Mouse (Mus musculus): ENCODE results near the gene Tnfrsf25.

Gene Tnfrsf25

DNA sequence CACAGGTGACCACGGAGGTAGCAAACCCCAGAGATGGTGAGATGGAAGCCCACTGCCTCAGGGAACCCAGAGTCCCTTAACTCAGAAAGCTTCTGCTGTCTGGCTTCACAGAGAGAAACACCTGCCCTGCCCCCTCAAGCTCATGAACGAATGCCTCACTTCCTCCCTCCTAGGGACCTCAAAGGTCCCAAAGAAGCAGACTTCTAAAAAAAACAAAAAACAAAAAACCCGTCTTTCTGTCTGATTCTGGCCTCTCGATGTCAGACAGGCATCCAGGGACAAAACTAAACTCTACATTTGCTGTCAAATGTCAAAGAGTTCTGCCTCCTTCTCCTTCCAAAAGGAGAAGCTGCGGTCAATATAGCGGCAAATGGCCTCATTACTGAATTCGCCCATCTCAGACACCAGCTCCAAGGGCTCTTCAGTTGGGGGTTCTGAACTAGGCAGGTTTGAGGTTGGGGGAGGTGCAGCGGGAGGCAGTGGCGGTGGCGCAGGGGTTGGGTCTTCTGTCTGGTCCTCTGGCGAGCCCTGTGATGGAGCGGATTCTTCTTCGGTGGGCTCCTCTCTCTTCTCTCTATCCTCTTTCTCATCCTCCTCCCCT lies 8.7 kb downstream of the Tnfrsf25 start:
- DNase-seq, result no peak

DNA sequence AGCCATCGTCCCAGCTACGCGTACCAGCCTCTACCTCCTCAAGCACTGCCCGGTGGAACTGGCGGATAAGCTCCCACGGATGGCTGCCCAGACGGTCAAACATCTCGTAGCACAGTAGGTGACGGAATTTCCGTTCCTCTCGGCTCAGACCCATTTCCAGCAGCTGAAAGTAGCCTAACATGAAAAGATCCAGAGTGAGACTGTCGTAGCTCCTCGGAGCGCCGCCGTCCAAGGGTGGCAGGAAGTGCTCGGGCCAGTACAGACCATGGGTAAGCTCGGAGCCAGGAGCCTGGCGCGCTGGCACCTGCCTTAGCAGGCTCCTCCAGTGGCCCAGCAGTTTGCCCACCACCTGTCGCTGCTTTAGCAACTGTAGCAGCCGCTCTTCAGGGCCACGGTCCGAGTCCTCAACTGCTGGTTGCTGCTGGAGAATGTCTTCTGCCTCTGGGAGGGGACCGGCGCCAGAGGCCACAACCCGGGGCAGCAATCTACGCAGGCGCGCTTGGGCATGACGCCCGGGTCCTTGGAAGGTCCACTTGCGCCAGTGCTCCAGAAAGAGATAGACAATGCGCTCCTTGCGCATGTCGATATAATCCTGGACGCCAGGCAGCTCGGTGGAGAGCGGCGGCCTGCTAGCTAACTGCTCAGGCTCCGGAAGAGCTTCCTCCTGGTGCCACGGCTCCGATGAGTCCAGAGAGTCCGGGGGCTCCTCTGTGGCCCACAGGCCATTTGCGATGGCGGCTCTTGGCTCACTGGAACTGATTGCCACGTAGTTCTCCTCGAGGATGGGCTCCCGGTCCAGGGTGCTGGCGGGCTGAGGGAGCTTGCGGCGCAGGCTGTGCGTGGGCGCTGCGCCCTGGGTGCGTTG lies 9.7 kb downstream of the Tnfrsf25 start:
- peak; percentile 51 for DNase-seq

DNA sequence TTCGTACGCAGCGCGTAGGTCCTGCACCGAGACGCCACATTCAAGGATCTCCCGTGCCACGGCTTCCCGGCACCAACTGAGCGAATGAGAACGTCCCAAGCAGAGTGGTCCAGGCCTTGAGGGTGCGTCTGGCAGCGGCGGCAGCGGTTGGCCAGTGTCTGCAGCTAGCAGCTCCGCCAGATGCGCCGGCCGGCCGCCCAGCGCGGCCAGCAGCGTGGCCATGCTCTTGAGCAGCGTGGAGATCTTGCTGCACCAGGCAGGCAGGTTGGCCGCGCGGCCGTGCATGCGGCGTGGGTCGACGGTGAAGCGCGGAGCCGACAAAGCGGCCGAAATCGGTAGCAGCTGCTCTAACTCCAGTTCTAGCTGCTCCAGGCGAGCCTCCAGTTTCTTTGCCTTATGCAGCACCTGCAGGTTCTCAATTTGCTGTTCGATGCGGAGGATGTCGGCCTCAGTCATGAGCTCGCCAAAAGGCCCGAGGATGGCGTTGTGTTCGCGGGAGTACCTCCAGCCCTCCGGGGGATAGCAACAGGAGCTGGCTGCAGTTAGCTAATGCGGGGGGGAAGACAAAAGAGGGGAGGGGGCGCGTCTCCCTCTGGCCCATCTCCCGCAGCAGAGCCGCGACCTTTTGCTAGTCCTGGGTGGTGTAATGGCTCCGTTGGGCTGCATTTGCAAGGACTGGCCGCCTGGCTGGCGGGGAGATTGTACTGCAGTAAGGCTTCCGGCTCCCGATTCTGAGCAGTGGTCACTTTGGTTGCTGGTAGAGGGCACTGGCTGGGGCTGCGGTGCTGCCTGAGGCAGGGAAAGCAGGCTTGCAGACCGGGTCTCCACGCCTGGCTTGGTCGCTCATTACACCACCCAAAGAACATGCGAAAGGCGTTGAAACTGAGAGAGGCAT lies 10.5 kb downstream of the Tnfrsf25 start:
- DNase-seq, result no peak

DNA sequence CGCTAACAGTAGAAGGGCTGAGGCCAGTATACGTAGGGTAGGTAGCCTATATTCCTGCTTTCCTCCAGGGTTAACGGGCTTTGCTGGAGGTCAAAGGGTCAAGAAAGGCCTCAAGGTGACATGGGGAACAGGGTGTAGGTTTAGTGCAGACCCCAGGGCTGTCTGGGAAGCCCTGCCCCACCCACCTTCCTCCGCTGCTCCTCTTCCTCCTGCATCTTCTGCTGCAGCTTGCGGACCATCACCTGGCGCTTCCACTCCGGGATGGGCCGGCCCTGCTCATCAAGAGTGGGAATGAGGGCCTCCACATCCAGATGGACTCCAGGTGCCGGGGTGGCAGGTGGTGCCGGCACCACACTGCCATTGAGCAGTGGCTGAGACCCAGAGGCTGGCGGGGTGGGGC lies 12.2 kb downstream of the Tnfrsf25 start:
- DNase-seq, result no peak

DNA sequence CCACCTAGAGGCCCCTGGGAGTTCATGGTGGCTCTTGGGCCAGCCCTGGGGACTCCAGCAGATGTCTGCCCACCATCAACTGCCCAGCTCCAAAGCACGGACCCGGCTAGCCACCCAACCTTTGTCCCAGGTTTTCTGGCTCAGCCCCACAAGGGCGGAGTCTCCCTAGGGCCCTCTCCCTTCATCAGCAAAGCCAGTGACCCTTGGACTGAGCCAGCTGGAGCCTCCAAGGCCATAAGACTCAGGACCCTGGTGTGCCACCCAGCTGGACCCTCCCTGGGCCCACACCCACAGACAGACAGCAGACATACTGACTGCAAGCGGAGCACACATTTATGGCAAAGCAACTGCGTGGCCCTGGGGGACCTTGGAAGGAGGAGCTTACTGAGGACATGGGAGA lies 13.1 kb downstream of the Tnfrsf25 start:
- DNase-seq, result no peak

DNA sequence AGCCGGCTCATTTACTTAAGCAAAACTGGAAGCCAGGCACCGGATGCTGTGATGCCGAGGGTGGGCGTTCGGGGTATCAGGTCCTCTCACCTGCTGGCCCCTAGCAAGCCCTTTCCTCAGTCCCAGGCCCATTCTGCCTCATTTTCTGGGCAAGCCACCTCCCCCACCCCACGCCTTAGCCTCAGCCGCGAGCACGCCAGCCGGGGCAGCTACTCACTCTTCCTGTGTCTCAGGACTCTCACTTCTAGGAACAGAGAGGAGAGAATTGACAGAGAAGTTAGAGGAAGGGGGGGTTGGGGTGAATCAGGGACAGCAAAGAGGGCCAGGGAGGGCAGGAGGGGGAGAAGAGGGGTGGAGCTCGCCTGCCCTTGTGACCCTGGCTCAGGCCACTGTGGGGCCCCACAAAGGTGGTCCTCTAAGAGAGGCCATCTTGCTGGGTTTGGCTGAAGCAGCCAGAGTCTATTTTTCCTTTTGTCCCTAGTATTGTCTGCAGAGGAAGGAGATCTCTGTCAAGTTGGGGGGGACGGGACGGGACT lies 13.7 kb downstream of the Tnfrsf25 start:
- no peak for DNase-seq

DNA sequence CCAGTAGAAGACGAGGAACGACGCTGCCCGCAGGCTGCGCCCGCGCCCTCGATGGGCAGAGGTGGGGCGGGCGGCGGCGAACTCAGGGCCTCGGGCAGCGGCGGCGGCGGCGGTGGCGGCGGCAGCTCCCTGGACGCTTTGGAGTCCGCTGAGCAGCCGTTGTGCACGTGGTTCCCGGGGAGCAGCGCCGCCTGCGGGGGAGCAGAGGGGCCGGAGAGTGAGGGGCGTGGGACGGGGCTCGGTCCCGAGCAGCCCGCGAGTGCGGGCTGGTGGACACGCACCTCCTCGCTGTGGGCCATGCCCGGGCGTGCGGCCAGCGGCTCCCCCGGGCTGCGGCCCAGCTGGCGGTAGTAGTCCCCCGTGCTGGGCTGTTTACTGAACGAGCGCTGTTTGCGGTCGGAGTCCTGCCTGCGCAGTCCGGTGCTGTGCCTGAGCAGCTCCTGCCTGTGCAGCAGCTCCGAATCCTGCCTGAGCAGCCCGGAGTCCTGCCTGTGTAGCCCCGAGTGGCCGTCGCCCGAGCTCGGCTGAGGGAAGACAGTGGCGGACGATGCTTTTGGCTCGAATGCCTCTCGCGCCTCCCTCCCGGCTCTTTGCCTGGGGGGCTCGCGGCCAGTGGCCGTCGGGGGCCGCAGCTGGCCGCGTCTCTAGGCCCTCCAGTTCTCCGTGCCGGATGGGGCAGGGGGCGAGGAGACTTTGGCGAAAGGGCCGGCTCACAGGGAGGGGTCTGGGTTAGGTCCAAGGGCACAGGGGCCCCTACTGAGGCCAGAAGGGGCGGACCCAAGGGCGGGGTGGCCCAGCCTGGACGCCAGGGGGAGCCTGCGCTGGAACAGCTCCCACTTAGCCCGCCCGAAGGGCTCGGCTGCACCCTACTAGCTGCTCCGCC lies 15.3 kb downstream of the Tnfrsf25 start:
- DNase-seq, result peak; percentile 63

DNA sequence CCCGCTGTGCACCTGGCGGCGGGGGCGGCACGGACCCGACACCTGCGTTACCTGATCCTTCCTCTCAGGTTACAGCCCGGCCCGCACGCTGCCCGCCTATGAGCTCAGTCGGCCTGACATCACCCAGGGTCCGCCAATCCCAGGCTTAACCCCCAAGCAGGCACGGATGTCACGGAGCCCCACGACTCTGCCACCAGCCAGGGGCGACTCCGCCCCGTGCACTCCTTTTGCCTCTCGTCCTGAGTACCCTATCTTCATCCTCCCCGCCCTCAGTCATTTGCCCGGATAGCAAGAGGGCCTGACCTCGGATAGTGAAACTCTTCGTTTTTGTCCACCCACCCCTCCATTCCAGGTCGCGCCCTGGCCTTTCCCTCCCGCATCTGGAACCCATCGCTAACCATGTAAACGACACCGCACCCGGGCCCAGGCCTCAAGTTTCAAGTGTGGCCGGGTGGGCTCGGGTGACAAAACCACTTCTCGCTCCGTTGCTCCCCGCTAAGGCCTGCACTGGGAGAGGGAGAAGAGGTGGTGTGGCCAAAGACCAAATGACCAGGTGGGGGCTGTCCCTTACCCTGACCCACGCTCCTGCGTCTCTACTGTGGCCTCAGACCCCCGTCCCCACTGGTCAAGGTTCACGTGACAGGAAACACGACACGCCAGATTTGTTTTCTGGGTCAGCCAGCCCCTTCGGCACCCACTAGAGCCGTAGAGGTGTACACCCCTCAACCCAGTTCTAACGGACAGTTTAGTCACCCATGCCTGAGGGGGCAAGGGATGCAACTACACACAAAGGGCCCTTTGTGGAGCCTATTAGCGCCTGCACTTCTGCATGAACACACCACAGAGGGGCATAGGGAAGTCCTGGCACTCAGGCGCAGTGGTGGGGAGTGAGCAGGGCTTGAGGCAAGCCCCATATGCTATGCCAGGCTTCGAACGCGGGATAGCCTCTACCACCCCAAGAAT lies 16.4 kb downstream of the Tnfrsf25 start:
- no peak for DNase-seq

DNA sequence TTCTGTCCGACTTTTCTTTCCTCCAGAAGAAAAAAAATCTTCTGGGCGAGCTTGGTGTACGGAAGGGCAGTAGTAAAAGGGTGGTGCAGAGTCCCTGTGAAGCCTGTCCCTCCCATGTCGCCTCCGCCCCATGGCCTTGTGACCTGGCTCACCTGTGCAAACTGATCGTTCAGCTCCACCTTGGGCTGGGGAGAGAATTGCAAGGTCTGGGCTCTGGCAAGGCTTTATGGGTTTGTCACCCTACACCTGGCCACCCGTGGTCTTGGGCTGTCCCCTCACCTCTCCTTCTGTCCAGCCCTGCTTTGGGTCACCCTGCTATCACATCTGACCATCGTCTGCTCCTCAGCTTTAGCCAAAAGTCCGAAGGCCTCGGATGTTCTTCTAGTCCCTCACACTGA lies 17.0 kb downstream of the Tnfrsf25 start:
- no peak for DNase-seq

DNA sequence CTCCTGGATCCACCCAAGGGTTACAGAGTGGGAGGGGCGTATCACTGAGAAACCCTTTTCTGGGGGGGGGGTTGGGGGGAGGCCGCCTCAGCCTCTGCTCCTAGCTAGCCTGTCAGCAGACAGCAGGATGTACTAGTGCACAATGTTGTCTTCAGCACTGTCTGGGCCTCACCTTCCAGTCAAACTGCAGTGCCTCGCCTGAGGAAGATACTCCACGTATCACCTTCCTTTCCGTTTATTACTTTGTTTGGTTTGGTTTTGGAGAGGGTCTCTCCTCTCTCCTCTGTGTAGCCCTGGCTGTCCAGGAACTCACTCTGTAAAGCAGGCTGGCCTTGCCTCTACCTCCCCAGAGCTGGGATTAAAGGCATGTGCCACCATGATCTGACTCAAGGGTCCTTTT lies 17.5 kb downstream of the Tnfrsf25 start:
- no peak for DNase-seq

DNA sequence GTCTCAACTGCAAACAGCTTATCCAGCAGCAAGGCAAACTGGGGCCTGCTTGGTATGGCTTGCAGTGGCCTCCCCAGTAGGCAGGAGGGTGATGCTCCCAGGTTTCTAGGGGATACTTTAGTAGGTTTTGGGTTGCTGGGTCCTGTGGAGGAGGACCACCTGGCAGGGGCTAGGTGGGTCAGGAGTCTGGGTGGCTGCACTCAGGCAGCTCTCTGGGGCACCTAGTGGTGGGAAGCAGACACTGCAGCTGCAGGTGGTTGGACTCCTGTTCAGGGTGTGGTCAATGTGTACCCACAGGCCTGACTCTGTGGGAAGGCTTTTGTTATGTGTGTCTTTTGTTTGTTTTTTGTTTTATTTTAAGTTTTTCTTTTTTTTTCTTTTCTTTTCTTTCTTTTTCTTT lies 18.8 kb downstream of the Tnfrsf25 start:
- DNase-seq, result peak; percentile 72

DNA sequence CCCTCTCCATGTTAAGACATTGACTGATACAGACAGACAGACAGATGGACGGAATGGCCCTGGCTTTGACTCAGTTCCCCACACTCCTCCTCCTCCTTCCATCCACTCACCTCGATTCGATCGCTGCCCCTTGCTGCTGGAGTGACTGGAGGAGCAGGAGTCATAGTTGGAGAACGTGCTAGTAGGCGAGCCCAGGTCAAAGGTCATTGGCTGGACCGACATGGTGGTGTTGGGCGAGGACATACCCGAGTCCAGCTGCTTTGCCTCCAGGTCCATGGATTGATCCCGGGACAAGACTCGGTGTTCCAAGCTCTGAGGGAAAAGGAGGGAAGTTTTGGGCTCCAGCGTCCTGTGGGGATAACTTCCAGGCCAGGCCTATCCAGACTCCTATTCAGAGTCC lies 19.6 kb downstream of the Tnfrsf25 start:
- no peak for DNase-seq

DNA sequence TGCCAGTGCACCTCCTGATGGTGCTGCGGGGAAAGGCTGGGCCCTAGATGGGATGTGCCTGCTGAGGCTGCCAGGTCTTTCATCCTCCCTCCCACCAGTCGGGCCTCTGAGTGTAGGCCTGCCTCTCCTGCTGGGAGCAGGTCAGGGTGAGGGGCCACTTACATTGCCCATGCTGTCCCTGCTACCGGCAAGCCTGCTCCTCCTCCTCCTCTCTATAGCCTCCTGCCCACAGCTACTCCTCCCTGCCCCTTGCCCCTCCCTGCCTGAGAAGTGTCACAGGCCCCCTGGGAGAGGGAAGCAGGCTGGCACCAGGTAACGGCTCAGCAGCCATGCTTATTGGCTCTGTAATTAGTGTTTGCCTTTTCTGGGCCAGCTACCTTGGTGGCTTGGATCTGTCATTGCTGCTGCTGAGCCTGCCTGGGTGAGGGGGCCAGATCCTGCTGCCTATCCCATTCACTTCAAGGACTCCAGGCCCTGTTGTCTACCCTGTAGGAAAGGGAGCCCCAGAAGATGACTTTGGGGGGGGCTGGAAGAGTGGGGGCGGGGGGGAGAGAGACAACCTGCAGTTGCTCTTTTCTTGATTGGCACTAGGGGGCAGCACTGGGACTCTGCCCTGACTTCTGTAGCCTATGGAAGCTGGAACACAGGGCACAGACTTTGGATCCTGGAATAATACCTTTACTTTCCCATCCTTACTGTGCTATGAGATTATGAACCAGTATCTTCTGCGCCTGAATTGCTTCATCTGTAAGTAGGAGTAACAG lies 20.6 kb downstream of the Tnfrsf25 start:
- no peak for DNase-seq

DNA sequence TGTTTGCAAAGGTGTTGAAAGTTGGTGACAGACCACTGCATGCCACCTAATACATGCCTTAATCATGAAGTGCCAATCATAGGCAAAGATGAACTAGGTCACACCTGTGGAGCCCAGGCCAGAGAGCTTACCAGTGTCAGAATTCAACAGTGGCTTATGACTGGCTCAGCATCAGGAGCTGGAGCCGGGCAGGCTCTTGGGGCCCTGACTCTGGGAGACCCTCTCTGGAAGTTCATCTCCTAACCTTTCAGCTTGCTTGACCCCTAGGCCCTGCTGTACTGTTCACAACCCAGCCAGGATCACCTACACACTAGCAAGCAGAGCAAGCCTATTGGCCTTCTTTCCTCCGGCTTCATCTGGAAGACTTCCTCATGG lies 21.1 kb downstream of the Tnfrsf25 start:
- DNase-seq, result no peak

DNA sequence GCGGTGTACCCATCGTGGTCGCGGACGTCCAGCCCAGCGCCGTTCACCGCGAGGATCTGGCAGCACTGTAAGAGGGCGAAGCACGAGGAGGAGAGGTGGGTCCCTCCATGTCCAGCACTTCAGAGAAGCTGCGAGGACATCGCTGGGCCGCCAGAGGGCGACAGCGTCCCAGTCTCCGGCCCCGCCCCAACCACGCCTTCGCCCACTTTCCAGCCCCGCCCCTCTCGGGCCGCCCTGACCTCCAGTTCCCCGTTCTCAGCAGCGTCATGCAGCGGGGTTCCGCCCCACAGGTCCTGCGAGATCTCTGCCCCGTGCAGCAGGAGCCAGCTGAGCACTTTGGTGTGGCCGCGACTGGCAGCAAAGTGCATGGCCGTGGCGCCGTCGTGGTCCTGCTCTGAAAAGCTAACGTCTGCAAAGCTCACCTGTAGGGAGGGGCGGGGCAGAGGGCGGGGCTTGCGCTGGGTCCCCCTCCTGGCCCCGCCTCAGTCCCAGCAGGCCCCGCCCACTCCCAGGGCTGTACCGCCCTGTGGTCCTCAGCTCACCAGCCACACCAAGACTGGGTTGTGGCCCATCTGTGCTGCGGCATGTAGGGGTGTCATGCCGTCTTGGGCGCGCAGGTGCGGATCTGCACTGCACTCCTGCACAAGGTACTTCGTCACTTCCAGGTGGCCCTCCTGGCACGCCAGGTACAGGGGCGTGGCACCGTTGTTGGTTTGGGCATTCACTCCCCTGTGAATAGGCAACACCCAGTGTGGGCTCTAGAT lies 22.9 kb downstream of the Tnfrsf25 start:
- peak; percentile 90 for DNase-seq

DNA sequence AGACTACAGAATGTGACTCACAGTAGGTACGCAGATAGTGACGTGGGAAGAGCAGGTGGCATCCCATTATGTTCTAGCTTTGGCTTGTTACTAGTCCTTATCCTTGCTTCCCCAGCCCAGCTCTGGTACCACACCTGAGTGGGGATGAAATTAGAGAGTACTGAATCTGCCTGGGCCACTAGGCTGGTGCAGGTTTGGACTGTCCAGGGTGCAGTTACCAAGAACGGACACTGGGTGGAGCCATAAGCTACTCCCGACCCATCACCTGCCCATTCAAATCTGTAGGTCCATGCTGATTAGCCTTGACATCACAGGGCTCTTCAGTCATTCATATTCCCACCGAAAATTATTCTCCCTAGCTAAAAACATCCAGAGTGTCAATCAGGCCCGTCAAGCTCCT lies 24.7 kb downstream of the Tnfrsf25 start:
- DNase-seq, result peak; percentile 68

DNA sequence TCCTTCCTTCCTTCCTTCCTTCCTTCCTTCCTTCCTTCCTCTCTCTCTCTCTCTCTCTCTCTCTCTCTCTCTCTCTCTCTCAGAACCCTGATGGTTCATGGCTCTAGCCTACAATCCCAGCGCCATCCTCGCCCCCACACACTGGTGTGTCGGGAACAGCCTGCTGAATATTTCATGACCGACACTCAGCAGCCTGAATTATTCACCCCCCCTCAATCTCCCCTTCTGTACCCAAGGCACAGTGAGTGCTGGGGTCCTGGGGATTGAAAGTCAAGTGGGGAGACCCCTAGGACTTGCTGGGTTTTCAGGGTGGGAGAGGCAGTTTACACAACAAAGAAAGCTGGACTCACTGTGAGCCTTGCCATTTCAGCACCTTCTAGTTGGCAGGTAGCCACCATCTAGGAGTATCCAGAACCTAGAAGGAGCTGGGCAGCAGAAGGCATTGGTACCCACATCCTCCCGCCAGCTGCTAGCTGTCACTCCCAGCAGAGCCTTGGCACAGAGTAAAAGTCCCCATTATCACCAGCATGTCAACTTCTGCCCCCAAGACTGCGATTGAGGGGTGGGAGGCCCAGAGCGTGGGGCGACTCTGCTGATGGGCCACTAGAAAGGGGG lies 25.9 kb downstream of the Tnfrsf25 start:
- DNase-seq, result no peak

DNA sequence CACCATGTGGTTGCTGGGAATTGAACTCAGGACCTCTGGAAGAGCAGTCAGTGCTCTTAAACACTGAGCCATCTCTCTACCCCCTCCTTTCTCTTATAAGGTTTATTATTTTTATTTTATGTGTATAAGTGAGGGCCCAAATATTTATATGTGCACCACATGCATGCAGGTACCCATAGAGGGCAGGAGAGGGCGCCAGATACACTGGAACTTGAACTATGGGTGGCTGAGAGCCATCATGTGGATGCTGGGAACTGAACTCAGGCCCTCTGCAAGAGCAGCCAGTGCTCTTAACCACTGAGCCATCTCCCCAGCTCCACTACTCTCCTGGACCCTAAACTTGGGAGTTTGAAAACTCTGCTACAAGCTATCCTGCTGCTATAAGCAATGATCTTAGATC lies 27.9 kb downstream of the Tnfrsf25 start:
- no peak for DNase-seq

DNA sequence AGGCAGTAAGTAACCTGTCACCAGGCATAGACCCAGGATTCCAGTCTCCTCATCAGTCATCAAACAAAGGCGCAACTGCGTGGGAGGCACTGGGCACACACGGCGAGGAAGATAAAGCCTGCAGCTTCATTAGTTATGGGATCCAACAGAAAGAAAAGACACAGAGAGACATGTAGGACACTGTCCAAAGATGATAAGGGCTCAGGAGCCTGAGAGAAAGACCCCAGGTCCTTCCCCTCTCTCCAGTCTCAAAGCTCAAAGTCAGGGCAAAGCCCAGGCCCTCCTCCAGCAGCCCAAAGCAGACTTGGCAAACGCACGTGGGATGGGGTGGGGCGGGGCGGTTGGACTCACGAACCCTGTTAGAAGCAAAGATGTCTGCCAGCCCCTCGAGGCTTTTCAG lies 29.7 kb downstream of the Tnfrsf25 start:
- DNase-seq, result no peak

Data from lung, postnatal 36 days (tissue).